Mouse (Mus musculus) CH12.LX (cell line): ENCODE results near the gene C130026I21Rik. TPM values are rescaled to one million over a fixed set of nuclear protein-coding genes. Genes with fewer than 3 reads are reported as not detected.
A peak's percentile ranks its signal among the peaks of the same experiment; 100 is the strongest.
"Not testable (repeated sequence)": the region's sequence is repeated elsewhere in the genome, so short reads cannot be mapped to it uniquely, and the experiment has no call there.

Experiments
- DNase-seq: peaks from one replicate; pipeline ENCODE4 v3.0.0-alpha.2; 2013; ENCODE audit errors: extremely low read depth
- H3K27ac ChIP-seq: 2 replicates; pipeline ENCODE4 v1.5.1; 2012; ENCODE audit warnings: low read depth, mild to moderate bottlenecking, control low read depth, moderate library complexity; ENCODE audit not compliant: insufficient read depth
- H3K27me3 ChIP-seq: replicated peaks from 2 replicates; pipeline ENCODE3; 2012; ENCODE audit warnings: inconsistent platforms
- H3K36me3 ChIP-seq, 2 experiments: replicated peaks in 1 of 2; 2 replicates each; pipeline versions ENCODE3 to v1.6.1; 2012; ENCODE audit warnings: inconsistent platforms in 1 of 2, low read length in 1 of 2, mild to moderate bottlenecking in 1 of 2, mixed read lengths in 1 of 2, moderate library complexity in 1 of 2; ENCODE audit not compliant: control insufficient read depth in 1 of 2, insufficient read depth in 1 of 2
- H3K4me1 ChIP-seq, 2 experiments: 2 replicates each; pipeline ENCODE4 v1.6.1; 2012; ENCODE audit warnings: inconsistent platforms in 1 of 2, moderate library complexity in 1 of 2; ENCODE audit not compliant: insufficient read depth in 2 of 2, control insufficient read depth in 1 of 2
- H3K4me2 ChIP-seq: 2 replicates; pipeline ENCODE4 v1.6.1; 2012; ENCODE audit warnings: low read depth, mild to moderate bottlenecking, control low read depth; ENCODE audit not compliant: poor library complexity, insufficient read depth, severe bottlenecking
- H3K4me3 ChIP-seq, 3 experiments: fragments of 150-350 bp in 1 of 3; sonication (generic) in 1 of 3; replicated peaks in 1 of 3; 2 replicates each; pipeline versions ENCODE3 to v1.5.1; 2011 to 2012; ENCODE audit warnings: low read depth in 2 of 3, low read length in 2 of 3, mild to moderate bottlenecking in 2 of 3, moderate library complexity in 2 of 3, control low read depth in 1 of 3, improper control_type of control experiment in 1 of 3, inconsistent platforms in 1 of 3, mixed read lengths in 1 of 3; ENCODE audit not compliant: poor library complexity in 1 of 3
- H3K79me2 ChIP-seq: replicated peaks from 2 replicates; pipeline ENCODE4 v1.6.1; 2012; ENCODE audit warnings: mild to moderate bottlenecking, moderate library complexity; ENCODE audit not compliant: control insufficient read depth, poor library complexity, insufficient read depth, severe bottlenecking; ENCODE audit errors: extremely low read depth
- H3K9ac ChIP-seq: 2 replicates; pipeline ENCODE4 v1.6.1; 2012; ENCODE audit warnings: low read depth, mild to moderate bottlenecking, control low read depth, moderate library complexity; ENCODE audit not compliant: insufficient read depth
- H3K9me3 ChIP-seq: replicated peaks from 2 replicates; pipeline ENCODE3; 2012; ENCODE audit warnings: low read length, inconsistent platforms, mixed read lengths
- BHLHE40 ChIP-seq: IDR thresholded peaks from 2 replicates; pipeline ENCODE4 v1.6.1; 2011; ENCODE audit warnings: mild to moderate bottlenecking, low read depth, low read length, improper control_type of control experiment
- EP300 ChIP-seq: IDR thresholded peaks from 2 replicates; pipeline ENCODE4 v1.6.1; 2011; ENCODE audit warnings: low read length, improper control_type of control experiment
- ETS1 ChIP-seq: conservative IDR thresholded peaks from 2 replicates; pipeline ENCODE4 v1.6.1; 2012; ENCODE audit warnings: low read depth, mild to moderate bottlenecking, inconsistent platforms, low read length, improper control_type of control experiment, moderate library complexity
- IRF4 ChIP-seq: IDR thresholded peaks from 2 replicates; pipeline ENCODE4 v1.6.1; 2014; ENCODE audit warnings: low read depth, mild to moderate bottlenecking, inconsistent platforms, low read length, improper control_type of control experiment
- JUN ChIP-seq: IDR thresholded peaks from 2 replicates; pipeline ENCODE4 v1.6.1; 2011; ENCODE audit warnings: low read depth, mild to moderate bottlenecking, low read length, improper control_type of control experiment, moderate library complexity; ENCODE audit not compliant: insufficient read depth
- KAT2A ChIP-seq: IDR thresholded peaks from 2 replicates; pipeline ENCODE4 v1.6.1; 2012; ENCODE audit warnings: low read length, improper control_type of control experiment, inconsistent platforms; ENCODE audit not compliant: insufficient replicate concordance
- MAX ChIP-seq: IDR thresholded peaks from 2 replicates; pipeline ENCODE4 v1.6.1; 2011; ENCODE audit warnings: low read length, improper control_type of control experiment
- MYC ChIP-seq: IDR thresholded peaks from 2 replicates; pipeline ENCODE4 v1.6.1; 2011; ENCODE audit warnings: low read depth, mild to moderate bottlenecking, improper control_type of control experiment, low read length
- RCOR1 ChIP-seq: conservative IDR thresholded peaks from 2 replicates; pipeline ENCODE4 v1.6.1; 2012; ENCODE audit warnings: low read depth, mild to moderate bottlenecking, inconsistent platforms, low read length, improper control_type of control experiment
- TCF12 ChIP-seq: IDR thresholded peaks from 2 replicates; pipeline ENCODE4 v1.6.1; 2014; ENCODE audit warnings: low read depth, mild to moderate bottlenecking, inconsistent platforms, low read length, improper control_type of control experiment
- dilution Hi-C: fragments of 300-500 bp; cut with MboI; formaldehyde crosslinking; loops from 2 replicates; pipeline ENCODE4 v1.14.3; 2020; ENCODE audit warnings: low sequenced_read_pairs; ENCODE audit not compliant: extremely low pct_unique_long_range_greater_than_20kb, extremely low pct_ligation_motif_present
- in situ Hi-C: fragments of 300-500 bp; cut with MboI; formaldehyde crosslinking; loops from 3 replicates; pipeline ENCODE4 v1.14.3; 2019; ENCODE audit warnings: low sequenced_read_pairs, low pct_ligation_motif_present, low pct_unique_long_range_greater_than_20kb, mixed read lengths
- polyA plus RNA-seq: library from polyadenylated mRNA; unstranded; fragments of >175 nt; gene quantifications from 2 replicates; pipeline ENCODE4 v1.2.1, GENCODE M21; 2012; ENCODE audit warnings: low read depth; ENCODE audit not compliant: insufficient read length
- total RNA-seq, 2 experiments: library from RNA; depleted of rRNA; stranded (reverse); fragments of 300-350 nt in 1 of 2; fragments of >200 nt in 1 of 2; gene quantifications; 2 replicates each; pipeline ENCODE4 v1.2.3; 2012 to 2014

Gene C130026I21Rik
- total and polyA plus RNA-seq, 3 experiments = 175 to 398 (median 379) TPM

- H3K4me3 ChIP-seq, in situ Hi-C loops, dilution Hi-C loops, H3K9me3 ChIP-seq, H3K79me2 ChIP-seq, H3K27ac ChIP-seq, H3K36me3 ChIP-seq, H3K27me3 ChIP-seq, H3K4me2 ChIP-seq, H3K9ac ChIP-seq: not testable (repeated sequence)
- H3K4me1 ChIP-seq = peaks cover 5 to 25% of the 10 kb centered on the region in 2 experiments; a peak in 3 of 4 replicates
- DNase-seq = peak; percentile 66
- peak; percentile 67 for TF ChIP-seq EP300
- TF ChIP-seq TCF12 = 0 out of 2 replicates have a peak, but pooled peaks have one; percentile 56
- TF ChIP-seq IRF4 = peak; percentile 60
- TF ChIP-seq RCOR1 = peak; percentile 60; the same call in 1 of the 2 replicates
- TF ChIP-seq BHLHE40 = peak; percentile 83
- peak; percentile 78 for TF ChIP-seq MYC
- peak; percentile 81 for TF ChIP-seq MAX
- TF ChIP-seq KAT2A = 0 out of 2 replicates have a peak, but pooled peaks have one; percentile 28
- peak; percentile 35; the same call in 1 of the 2 replicates for TF ChIP-seq JUN
- peak; percentile 62 for TF ChIP-seq ETS1
Measured at GRCm38 (mm10) chr1:85073099-85073498, 197.3 kb downstream of the C130026I21Rik start.

DNA sequence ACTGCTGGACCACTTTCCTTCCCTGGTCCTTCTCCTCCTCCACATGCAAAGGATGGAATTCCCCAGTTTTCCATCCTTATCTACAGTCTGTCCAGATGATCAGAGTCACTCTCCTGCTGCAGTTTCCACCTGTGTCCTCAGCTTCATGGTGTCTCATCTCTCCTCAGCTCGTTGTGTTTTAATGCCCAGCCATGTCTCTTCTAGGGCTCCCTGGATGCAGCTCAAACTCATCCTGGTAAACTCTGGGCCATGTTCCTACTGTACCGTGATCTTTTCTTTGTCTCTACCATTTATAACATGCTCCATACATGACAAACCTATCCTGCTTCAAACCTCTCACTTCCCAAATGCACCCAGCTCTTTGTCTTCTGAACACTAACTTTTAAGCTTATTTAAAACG lies 198.7 kb downstream of the C130026I21Rik start:
- DNase-seq, H3K27me3 ChIP-seq, dilution Hi-C loops, H3K27ac ChIP-seq, in situ Hi-C loops, H3K9ac ChIP-seq, H3K79me2 ChIP-seq, H3K9me3 ChIP-seq, H3K36me3 ChIP-seq, H3K4me2 ChIP-seq, H3K4me3 ChIP-seq: not testable (repeated sequence)
- peaks cover 5 to 25% of the 10 kb centered on the region in 2 experiments; a peak in 3 of 4 replicates for H3K4me1 ChIP-seq

DNA sequence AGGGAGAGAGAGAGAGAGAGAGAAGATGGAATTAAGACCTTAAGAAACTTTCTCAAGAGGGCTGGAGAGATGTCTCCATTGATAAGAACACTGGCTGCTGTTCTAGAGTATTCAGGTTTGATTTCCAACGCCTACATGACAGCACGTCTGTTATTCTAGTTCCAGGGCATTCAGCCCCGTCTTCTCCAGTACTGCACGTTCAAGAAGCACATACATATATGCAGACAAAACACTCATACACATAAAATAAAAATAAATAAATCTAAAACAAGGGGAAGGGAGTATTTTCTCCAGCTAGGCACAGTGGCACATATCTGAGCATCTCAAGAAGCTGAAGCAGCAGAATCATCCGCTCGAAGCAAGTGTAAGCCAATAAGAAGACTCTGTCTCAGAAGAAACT lies 234.6 kb downstream of the C130026I21Rik start:
- H3K36me3 ChIP-seq, H3K9me3 ChIP-seq, in situ Hi-C loops, H3K9ac ChIP-seq, H3K4me2 ChIP-seq, H3K4me1 ChIP-seq, H3K4me3 ChIP-seq, H3K27me3 ChIP-seq, DNase-seq, dilution Hi-C loops, H3K27ac ChIP-seq, H3K79me2 ChIP-seq: not testable (repeated sequence)

GRCm38 (mm10) chr1:85034394-85034793 lies 236.0 kb downstream of the C130026I21Rik start:
- H3K9ac ChIP-seq, H3K36me3 ChIP-seq, H3K4me2 ChIP-seq, H3K4me1 ChIP-seq, in situ Hi-C loops, H3K4me3 ChIP-seq, H3K9me3 ChIP-seq, dilution Hi-C loops, H3K79me2 ChIP-seq, H3K27me3 ChIP-seq, H3K27ac ChIP-seq: not testable (repeated sequence)
- DNase-seq = peak; percentile 56
